Mouse (Mus musculus) forebrain, embryonic 13.5 days (tissue): ENCODE measurements at regions not wholly inside any gene's neighbourhood (a gene's known extent, or its start where the extent isn't known, plus 50 kb on each side); places are given as distances from the start of the nearest gene placed in this dataset.

Experiments used
- ATAC-seq: fragments of 200-750 bp; cut with Nextera tagmentation; 2 replicates; pipeline ENCODE4 v1.8.0; 2017
- H3K27ac ChIP-seq: fragments of 300-500 bp; sonication (generic); 2 replicates; pipeline ENCODE4 v1.5.1; 2015; ENCODE audit warnings: inconsistent platforms, mild to moderate bottlenecking, moderate library complexity
- H3K27me3 ChIP-seq: fragments of 300-500 bp; sonication (generic); 2 replicates; pipeline ENCODE4 v1.6.1; 2015; ENCODE audit warnings: mild to moderate bottlenecking, inconsistent platforms
- H3K36me3 ChIP-seq: fragments of 300-500 bp; sonication (generic); 2 replicates; pipeline ENCODE4 v1.6.1; 2015; ENCODE audit warnings: mild to moderate bottlenecking, inconsistent platforms; ENCODE audit not compliant: poor library complexity, severe bottlenecking
- H3K4me1 ChIP-seq: fragments of 300-500 bp; sonication (generic); 2 replicates; pipeline ENCODE4 v1.6.1; 2015; ENCODE audit warnings: inconsistent platforms
- H3K4me2 ChIP-seq: fragments of 300-500 bp; sonication (generic); 2 replicates; pipeline ENCODE4 v1.6.1; 2015; ENCODE audit warnings: inconsistent platforms, mild to moderate bottlenecking, moderate library complexity
- H3K4me3 ChIP-seq: fragments of 300-500 bp; sonication (generic); 2 replicates; pipeline ENCODE4 v1.5.1; 2015; ENCODE audit warnings: mild to moderate bottlenecking, inconsistent platforms
- H3K9ac ChIP-seq: fragments of 300-500 bp; sonication (generic); 2 replicates; pipeline ENCODE4 v1.6.1; 2015; ENCODE audit warnings: mild to moderate bottlenecking, inconsistent platforms
- H3K9me3 ChIP-seq: fragments of 300-500 bp; sonication (generic); replicated peaks from 2 replicates; pipeline ENCODE4 v1.6.1; 2016; ENCODE audit warnings: inconsistent platforms
- WGBS: fragments of 180-500 bp; shearing (Covaris S2); methylation state at CpG from one replicate; pipeline ENCODE4 v1.1.7; 2015; 5-methylcytosine and 5-hydroxymethylcytosine counted together

DNA sequence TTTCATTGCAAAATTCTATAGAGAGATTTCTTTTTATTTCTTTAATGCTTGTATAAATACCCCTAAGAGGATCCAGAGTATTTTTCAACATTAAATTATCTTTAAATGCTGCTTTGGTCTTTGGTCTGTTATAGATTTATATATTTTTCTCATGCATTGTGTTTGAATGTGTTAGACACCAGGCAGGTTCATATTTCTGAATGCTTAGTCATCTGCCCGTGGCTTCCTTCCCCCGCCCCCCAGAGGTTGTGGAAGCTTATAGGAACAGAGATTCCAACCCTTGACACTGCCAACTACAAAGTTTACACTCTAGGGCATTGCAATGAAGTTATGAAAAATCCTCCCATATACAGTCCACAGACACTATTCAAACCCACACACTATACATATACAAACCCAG lies 1066.6 kb downstream of the Efnb2 start:
- no peak overlapping the region for H3K4me2 ChIP-seq
- H3K9me3 ChIP-seq, result no peaks in the 10 kb centered on the region
- no peak overlapping the region for H3K4me3 ChIP-seq
- H3K36me3 ChIP-seq, result no peaks in the 10 kb centered on the region
- H3K27ac ChIP-seq, result no peak overlapping the region
- no peak for ATAC-seq
- no peaks in the 10 kb centered on the region for H3K4me1 ChIP-seq
- 91% methylated on average over 2 of the region's 2 CpGs for WGBS
- no peaks in the 10 kb centered on the region for H3K27me3 ChIP-seq
- no peak overlapping the region for H3K9ac ChIP-seq

DNA sequence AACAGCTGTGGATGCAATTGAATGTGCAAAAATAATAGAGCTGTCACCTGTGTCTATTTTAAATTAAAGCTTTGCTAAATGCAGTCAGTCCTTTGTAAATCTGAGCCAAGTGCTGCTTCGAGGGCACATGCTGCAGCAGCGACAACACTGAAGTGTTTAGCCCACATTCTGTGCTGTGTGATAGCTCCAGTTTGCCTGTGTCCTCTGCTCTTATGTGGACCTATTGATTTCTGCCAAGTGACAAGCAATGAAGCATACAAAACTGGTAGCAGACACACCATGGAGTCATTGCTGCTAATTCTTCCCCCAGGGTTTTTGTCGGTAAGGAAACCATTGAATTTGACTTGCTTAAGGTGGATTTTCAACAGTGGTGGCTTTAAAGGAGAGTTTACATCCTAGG lies 1085.4 kb downstream of the Efnb2 start:
- H3K4me3 ChIP-seq, result no peak overlapping the region
- H3K27me3 ChIP-seq, result no peaks in the 10 kb centered on the region
- H3K27ac ChIP-seq, result no peak overlapping the region
- no peaks in the 10 kb centered on the region for H3K36me3 ChIP-seq
- peak; percentile 61; the same call in 1 of the 2 replicates for ATAC-seq
- no peak overlapping the region for H3K4me2 ChIP-seq
- no peak overlapping the region for H3K9ac ChIP-seq
- WGBS, result 5% methylated on average over 3 of the region's 3 CpGs
- H3K9me3 ChIP-seq, result no peaks in the 10 kb centered on the region
- H3K4me1 ChIP-seq, result peaks cover 5% of the 10 kb centered on the region; the same call in 1 of the 2 replicates

DNA sequence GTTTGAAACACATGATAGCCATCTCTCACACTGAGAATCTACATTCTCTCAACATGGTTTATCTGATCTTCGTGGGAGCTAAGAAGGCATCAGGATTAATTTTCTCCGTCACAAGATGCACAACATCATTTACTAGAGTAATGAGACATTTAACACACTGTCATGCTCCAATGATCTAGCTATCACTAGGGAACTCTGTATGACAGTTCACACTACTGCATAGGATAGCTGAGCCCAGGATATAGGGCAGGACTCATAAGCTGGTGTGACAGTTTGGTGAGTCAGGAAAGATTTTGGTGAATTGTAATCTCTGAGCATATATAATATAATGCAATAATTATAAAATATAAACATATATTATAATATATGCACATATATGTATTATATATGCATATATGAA lies 1100.4 kb downstream of the Efnb2 start:
- no peak overlapping the region for H3K9ac ChIP-seq
- no peaks in the 10 kb centered on the region for H3K9me3 ChIP-seq
- H3K4me2 ChIP-seq, result no peak overlapping the region
- no peak overlapping the region for H3K27ac ChIP-seq
- H3K36me3 ChIP-seq, result no peaks in the 10 kb centered on the region
- ATAC-seq, result no peak
- 79% methylated on average over 2 of the region's 2 CpGs for WGBS
- H3K27me3 ChIP-seq, result no peaks in the 10 kb centered on the region
- H3K4me1 ChIP-seq, result no peaks in the 10 kb centered on the region
- no peak overlapping the region for H3K4me3 ChIP-seq

DNA sequence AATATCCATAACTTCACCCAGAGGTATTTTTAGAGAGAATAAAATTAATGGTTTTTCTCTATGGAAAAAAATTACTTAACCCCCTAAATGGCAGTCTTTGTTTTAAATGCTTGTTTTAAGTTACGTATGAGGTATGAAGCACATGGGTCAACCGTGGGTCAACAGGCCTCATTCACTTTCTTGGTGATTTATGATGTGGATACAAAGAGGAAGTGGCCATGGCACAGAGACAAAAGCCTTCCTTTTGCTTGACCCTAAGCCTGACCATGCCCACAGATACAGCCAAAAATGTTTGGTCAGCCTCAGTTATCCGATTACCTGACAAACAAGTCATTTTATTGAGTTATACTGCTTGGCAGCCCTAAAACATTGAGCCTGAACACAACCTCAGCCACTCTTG lies 1106.3 kb downstream of the Efnb2 start:
- ATAC-seq, result no peak
- Histone ChIP-seq H3K27ac (no peak overlapping the region), H3K9me3 (no peaks in the 10 kb centered on the region), H3K4me1 (no peaks in the 10 kb centered on the region), H3K27me3 (no peaks in the 10 kb centered on the region), H3K4me2 (no peak overlapping the region), H3K4me3 (no peak overlapping the region), H3K9ac (no peak overlapping the region), H3K36me3 (no peaks in the 10 kb centered on the region)
- WGBS, result 85% methylated on average over 3 of the region's 3 CpGs
